23 mouse cellular contexts compared by ENCODE assay signal in the genomic region with DNA sequence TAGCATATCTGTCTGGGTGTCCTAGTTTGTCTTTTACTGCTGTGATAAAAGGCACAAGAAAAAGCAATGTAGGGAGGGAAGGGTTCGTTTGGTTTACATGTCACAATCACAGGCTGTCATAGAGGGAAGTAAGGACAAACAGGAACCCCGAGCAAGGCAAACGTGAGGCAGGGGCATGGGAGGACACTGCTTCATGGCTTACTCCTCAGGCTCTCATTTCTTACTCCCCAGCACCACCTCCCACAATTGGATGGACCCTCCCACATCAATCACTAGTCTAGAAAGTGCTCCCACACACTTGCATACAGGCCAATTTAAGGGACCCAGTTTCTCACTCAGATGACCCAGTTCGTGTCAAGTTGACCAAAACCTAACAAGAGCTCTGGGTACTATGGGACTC. TPM values are rescaled to one million over a fixed set of nuclear protein-coding genes. Genes with fewer than 3 reads are reported as not detected.
"Had no signal": no experiment of that assay in that cellular context is flagged by ENCODE, and none has a peak within 500 bp of the region (broad histone marks: within the 10 kb centered on the region; RNA-seq: fewer than 3 reads in every experiment).

No protein-coding gene starts in this region.

- DNase-seq: lung, adult 18-20 months; lung, embryonic 14.5 days; lung, postnatal 10 days; lung, postnatal 4 days; retina, postnatal 1 day; right cerebral cortex, adult 18-20 months; right cerebral cortex, postnatal 25 days; right cerebral cortex, postnatal 4 days; spleen, adult 18-20 months; thymus, adult 2 months; thymus, postnatal 25 days; thymus, postnatal 4 days had no signal

- H3K27me3 ChIP-seq: midbrain, embryonic 12.5 days; midbrain, embryonic 15.5 days; neural tube, embryonic 13.5 days; neural tube, embryonic 15.5 days; stomach, embryonic 15.5 days had no signal

- H3K4me1 ChIP-seq: midbrain, embryonic 10.5 days; midbrain, embryonic 12.5 days; midbrain, embryonic 15.5 days; neural tube, embryonic 13.5 days; neural tube, embryonic 15.5 days; stomach, embryonic 15.5 days had no signal

- ATAC-seq: midbrain, embryonic 15.5 days had no signal

- H3K27ac ChIP-seq: liver, embryonic 14.5 days; midbrain, embryonic 10.5 days; midbrain, embryonic 12.5 days; midbrain, embryonic 15.5 days; neural tube, embryonic 13.5 days; neural tube, embryonic 15.5 days; stomach, embryonic 15.5 days; stomach, postnatal 0 days had no signal

- H3K9ac ChIP-seq: liver, embryonic 14.5 days; lung, embryonic 14.5 days; midbrain, embryonic 12.5 days; midbrain, embryonic 15.5 days; neural tube, embryonic 13.5 days; neural tube, embryonic 15.5 days; stomach, embryonic 15.5 days had no signal

- H3K9me3 ChIP-seq: midbrain, embryonic 10.5 days; midbrain, embryonic 12.5 days; midbrain, embryonic 15.5 days; neural tube, embryonic 13.5 days; neural tube, embryonic 15.5 days; stomach, embryonic 15.5 days had no signal

- H3K4me3 ChIP-seq: midbrain, embryonic 10.5 days; midbrain, embryonic 12.5 days; midbrain, embryonic 15.5 days; myocyte; neural tube, embryonic 13.5 days; neural tube, embryonic 15.5 days; stomach, embryonic 15.5 days had no signal

- H3K4me2 ChIP-seq: lung, embryonic 14.5 days; midbrain, embryonic 12.5 days; midbrain, embryonic 15.5 days; neural tube, embryonic 13.5 days; neural tube, embryonic 15.5 days; stomach, embryonic 15.5 days had no signal

- H3K36me3 ChIP-seq: midbrain, embryonic 10.5 days; midbrain, embryonic 12.5 days; midbrain, embryonic 15.5 days; neural tube, embryonic 13.5 days; neural tube, embryonic 15.5 days; stomach, embryonic 15.5 days had no signal

RNA-seq across cellular contexts. Expression of a gene that starts 29.1 kb away (rescaled TPM):
- total RNA-seq: megakaryocyte-erythroid progenitor cell, adult 5-6 weeks had no signal
- polyA plus RNA-seq: myocyte had no signal

RNA-seq across cellular contexts. Expression of a gene that starts 57.0 kb away (rescaled TPM):
- polyA plus RNA-seq: midbrain, embryonic 12.5 days; myocyte; neural tube, embryonic 11.5 days; neural tube, embryonic 13.5 days had no signal
